Mouse (Mus musculus): ENCODE results near the gene Nrap. TPM values are rescaled to one million over a fixed set of nuclear protein-coding genes. Genes with fewer than 3 reads are reported as not detected.
"Not testable (repeated sequence)": the region's sequence is repeated elsewhere in the genome, so short reads cannot be mapped to it uniquely, and the experiment has no call there.

The Nrap gene
- 1.2 and 1.4 TPM in 2 replicates for polyA plus RNA-seq (2012; rRNA removed)

DNA sequence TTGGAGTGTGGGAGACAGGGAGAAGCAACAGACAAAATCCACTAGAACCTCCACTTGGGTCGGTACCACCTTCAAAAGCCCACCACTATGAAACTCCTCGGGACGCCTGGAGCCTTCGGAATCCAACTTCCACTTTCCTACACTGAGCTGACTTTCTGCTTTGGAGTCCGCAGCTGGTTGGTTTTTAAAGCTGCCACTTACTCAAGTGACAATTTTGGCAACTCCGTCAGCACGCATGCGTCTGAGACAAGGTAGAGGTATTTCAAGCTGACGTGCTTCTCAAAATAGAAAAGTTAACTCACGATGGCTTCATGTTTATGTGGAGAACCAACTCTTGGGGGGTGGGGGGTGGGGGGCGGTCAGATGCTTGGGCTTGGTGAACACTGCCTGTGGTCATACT, at the start of gene Nrap:
TSS of gene Nrap (minus strand) at position 159 of the 400 bp plus-strand sequence.
- DNase-seq (ENCODE audit: low read depth, low spot score): no peak
- WGBS: 90% methylated on average over 11 of the region's 11 CpGs

DNA sequence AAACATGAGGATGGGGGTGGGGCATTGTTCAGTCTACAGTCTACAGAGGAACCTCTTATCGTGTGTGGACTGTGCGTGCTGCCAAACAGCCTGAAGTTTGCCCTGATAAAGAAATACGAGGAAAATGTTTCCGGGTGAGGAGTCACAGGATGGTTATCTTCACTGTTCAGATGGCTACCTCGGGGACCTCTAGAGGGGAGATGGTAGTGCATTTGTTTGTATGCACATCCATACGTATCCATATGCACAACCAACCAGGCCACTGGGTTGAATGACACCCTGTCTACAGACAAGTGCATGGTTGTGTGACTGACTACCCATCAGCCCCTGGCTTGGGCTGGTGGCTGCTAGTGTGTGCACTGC, 49.2 kb upstream of the Nrap start:
- DNase-seq (ENCODE audit: low read depth, low spot score): no peak
- 53% methylated on average over 6 of the region's 6 CpGs for WGBS

- DNase-seq (ENCODE audit: low read depth, low spot score): no peak
- 50% methylated on average over 7 of the region's 7 CpGs for WGBS
These were observed 48.7 kb upstream of the Nrap start for GRCm38 (mm10) chr19:56438357-56439071.

- WGBS: 91% methylated on average over 13 of the region's 13 CpGs
- DNase-seq (ENCODE audit: low read depth, low spot score): no peak
These were observed 46.5 kb upstream of the Nrap start for GRCm38 (mm10) chr19:56436380-56436779.

DNA sequence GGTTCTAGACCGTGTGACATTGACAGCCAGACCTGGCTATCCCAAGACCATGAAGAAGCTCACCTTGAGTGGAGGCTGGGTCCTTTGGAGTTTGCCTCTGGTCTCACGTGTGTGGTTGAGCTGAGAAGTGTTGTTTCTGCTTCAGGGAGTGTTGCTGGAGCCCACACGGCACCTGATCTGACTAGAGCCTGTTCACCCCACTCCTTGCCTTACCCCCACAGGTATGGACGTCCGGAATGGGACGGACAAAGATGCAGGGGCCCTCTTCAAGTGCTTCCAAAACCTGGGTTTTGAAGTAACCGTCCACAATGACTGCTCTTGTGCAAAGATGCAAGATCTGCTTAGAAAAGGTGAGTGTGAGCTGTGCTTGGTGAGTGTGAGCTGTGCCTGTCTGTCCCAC, 43.7 kb upstream of the Nrap start:
- DNase-seq (ENCODE audit: low read depth, low spot score): no peak
- 94% methylated on average over 7 of the region's 7 CpGs for WGBS

GRCm38 (mm10) chr19:56432706-56433105, 42.9 kb upstream of the Nrap start:
- 88% methylated on average over 10 of the region's 10 CpGs for WGBS
- no peak for DNase-seq (ENCODE audit: low read depth, low spot score)

- DNase-seq (ENCODE audit: low read depth, low spot score): no peak
- WGBS: 82% methylated on average over 8 of the region's 8 CpGs
These were observed 40.5 kb upstream of the Nrap start for GRCm38 (mm10) chr19:56430369-56430768.

DNA sequence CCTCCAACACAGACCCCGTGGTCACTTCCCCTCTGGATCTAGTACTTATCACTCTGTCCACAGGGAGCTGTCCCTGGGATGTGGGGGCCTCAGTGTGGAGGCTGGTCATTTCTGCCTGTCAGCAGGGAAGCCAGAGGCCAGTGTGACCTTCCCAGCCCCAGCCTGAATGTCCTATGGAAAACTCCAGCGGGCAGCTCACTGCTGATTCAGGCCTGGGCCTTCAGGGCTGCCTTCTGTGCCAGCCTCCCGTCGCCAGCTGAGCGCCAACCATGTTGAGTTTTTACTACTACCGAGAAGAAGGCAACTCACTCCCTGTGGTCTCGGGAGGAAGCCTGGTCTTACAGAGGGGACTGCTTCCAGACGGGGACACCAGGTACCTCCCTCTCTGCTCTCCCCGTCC, 35.7 kb upstream of the Nrap start:
- DNase-seq (ENCODE audit: low read depth, low spot score): no peak
- 77% methylated on average over 9 of the region's 9 CpGs for WGBS

DNA sequence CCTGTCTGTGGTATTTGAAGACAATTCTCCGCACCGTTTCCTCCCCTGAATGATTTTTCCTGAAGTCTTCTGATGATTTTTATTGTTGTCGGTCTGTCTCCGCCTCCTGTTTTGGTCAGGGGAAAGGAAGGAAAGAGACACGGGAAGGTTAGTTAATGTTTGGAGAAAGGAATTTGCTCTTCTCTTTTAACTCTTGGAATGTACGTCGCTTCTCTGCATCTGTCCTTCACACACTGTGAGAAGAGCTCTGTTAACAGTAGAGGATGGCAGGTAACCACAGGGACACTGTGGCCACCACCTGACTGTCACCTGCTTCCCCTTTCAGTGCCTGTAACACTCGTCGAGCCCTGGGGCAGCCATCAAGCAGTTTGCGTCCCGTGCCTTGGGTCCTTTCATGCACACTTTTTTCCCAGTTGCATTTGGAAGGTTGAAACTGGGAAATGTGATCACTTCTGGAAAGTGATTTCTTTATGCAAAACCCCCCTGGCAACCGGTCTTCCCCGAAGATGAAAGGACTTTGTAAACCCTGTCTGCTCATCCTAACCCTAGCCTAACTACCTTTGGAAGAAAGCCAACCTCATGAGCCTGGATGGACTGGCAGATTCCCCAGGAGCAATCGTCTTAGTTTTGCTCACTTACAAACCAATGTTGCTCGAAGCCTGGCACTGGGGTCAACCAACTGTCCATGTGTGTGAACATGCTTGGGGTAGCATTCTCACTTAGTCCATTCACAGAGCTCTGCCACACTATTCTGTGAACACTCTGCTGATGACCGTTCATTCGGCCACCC, 35.0 kb upstream of the Nrap start:
- 71% methylated on average over 17 of the region's 17 CpGs for WGBS
- DNase-seq (ENCODE audit: low read depth, low spot score): no peak

- 68% methylated on average over 12 of the region's 12 CpGs for WGBS
These were observed 33.5 kb upstream of the Nrap start for GRCm38 (mm10) chr19:56423370-56423769.

DNA sequence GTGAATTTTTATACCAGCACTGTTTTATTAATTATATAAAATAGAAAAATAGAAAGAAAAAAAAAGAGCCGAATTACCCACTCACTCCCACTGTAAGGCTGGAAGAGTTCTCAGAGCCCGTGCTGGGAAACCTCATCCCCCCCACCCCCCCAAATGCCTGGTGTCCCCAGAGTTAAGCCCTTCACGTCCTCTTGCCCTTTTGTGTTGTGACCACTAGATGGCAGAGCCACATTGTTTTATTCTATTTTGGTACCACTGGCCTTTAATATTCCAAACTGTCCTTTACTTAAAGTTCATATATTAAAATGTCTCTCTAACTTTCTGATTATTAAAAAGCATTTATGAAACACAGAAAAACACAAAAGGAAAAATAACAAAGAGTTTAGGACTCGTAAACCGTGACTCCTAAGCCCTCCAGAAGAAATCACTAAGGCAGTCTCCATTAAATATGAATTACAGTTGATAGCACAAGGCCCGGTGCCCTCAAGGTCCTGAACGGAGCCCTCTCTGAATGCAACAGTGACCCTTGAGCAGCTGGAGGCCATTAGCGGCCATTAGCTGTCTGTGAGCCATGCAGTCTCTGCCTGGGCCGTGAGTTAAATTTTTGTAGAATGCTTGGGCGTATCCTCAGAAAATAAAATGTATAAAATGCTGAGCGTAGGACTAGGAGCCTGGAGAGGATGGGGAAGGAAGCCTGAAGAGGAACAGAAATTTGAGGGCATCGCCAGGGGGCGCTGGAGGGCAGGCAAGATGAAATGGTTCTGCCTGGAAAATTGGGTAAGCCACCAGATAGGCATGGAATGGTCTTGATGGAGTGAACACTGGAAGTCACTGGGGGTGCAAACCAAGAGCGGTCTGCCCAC, 32.9 kb upstream of the Nrap start:
- WGBS: 41% methylated on average over 14 of the region's 14 CpGs
- no peak for DNase-seq (ENCODE audit: low read depth, low spot score)

More at GRCm38 (mm10) chr19:56423370-56423769, 33.5 kb upstream of the Nrap start:
- DNase-seq (ENCODE audit: low read depth, low spot score): no peak

- 88% methylated on average over 3 of the region's 3 CpGs for WGBS
- DNase-seq (ENCODE audit: low read depth, low spot score): no peak
These were observed 30.5 kb upstream of the Nrap start for GRCm38 (mm10) chr19:56420345-56420744.

GRCm38 (mm10) chr19:56419452-56419851, 29.6 kb upstream of the Nrap start:
- DNase-seq (ENCODE audit: low read depth, low spot score): no peak
- WGBS: 35% methylated on average over 9 of the region's 9 CpGs

- WGBS: 29% methylated on average over 4 of the region's 4 CpGs
- peak; percentile 92 for DNase-seq (ENCODE audit: low read depth, low spot score)
These were observed 28.6 kb upstream of the Nrap start for GRCm38 (mm10) chr19:56418404-56418803.

DNA sequence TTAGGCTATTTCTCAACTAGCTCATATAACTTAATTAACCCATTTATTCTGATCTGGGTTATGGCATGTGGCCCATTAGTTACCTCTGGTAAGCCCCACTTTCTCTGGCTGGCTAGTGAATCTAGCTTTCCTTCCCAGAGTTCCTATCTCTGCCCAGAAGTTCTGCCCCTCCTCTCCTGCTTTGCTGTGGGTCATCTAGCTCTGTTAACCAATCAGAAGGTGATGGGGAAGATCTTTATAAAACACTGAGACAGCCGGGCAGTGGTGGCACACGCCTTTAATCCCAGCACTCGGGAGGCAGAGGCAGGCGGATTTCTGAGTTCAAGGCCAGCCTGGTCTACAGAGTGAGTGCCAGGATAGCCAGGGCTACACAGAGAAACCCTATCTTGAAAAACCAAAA, 20.0 kb upstream of the Nrap start:
- not testable (repeated sequence) for DNase-seq (ENCODE audit: low read depth, low spot score)
- 97% methylated on average over 4 of the region's 4 CpGs for WGBS

DNA sequence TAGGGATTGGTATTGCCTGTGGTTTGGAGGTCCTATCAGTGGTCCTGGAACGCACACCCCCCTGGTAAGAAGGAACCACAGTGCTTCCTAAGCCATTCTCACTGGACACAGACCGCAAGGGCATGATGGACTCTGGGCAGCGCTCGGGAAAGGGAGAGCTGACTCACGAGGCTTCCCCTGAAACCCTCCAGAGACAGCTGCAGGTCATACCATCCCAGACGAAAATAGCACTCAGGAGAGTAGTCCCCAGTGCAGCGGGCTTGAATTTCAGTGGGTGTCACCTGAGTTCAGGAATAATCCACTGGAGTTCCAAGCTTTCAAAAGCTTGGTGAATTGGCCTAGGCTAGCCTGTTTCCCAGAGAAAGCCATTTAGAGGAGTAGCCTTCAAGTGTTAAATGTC, 16.7 kb upstream of the Nrap start:
- DNase-seq (ENCODE audit: low read depth, low spot score): no peak
- 95% methylated on average over 7 of the region's 7 CpGs for WGBS

- 98% methylated on average over 4 of the region's 4 CpGs for whole genome bisulfite sequencing
- DNase-seq (ENCODE audit: low read depth, low spot score): no peak
These were observed 16.0 kb upstream of the Nrap start for GRCm38 (mm10) chr19:56405824-56406223.

- DNase-seq (ENCODE audit: low read depth, low spot score): no peak
- 83% methylated on average over 6 of the region's 6 CpGs for WGBS
These were observed 12.0 kb upstream of the Nrap start for GRCm38 (mm10) chr19:56401864-56402263.

- no peak for DNase-seq (ENCODE audit: low read depth, low spot score)
- WGBS: 19% methylated on average over 14 of the region's 14 CpGs
These were observed 10.4 kb upstream of the Nrap start for GRCm38 (mm10) chr19:56400200-56400599.

DNA sequence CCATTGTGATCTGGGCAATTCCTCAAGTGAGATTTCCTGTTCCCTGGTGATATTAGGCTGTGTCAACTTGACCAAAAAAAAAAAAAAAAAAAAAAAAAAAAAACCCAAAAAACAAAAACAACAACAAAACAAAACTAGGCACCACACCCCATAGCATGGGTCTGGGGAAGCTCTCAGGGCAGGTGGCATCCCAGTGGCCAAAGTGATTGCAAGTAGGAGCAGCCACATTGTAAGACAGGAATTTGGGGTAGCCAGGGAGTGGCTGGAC, 8.6 kb upstream of the Nrap start:
- DNase-seq (ENCODE audit: low read depth, low spot score): no peak

Data from large intestine, adult 2 months (tissue).